Mouse (Mus musculus): ENCODE data around the gene Pck2.

Gene Pck2

DNA sequence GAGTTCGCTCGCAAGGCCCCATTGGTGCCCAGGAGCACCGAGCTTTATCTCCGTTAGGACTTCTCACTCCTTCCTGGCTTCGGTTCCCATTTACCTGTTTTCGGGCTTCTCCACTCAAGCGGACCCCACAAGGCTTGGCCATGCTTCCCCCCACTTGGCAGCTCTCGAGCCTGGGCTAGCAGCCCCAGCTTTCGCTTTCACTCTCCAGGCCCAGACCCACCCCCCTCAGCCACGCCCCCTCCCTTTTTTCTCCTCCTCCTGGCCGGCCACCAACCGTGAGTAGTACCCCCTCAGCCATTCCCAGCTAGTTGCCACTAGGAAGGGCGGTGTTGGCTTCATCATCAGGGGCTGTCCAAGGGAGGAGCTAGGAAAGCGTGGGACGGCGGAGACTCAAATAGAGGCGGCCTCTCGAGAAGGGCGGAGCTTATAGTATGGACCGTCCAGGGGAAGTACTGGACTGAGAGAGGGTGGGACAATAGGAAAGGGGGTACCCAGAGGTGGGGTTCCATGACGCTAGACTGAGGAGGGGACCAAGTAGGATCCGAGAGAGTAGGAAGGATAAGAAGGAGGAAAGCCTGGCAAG, 50.8 kb downstream of the Pck2 start, which contains the start of gene Psme2:
Psme2 (minus strand) TSS at position 366 of the 583 bp plus-strand sequence.
- in situ Hi-C loops (cut with MboI; ENCODE audit: unreplicated experiment in 2 of 2): no loop called here

DNA sequence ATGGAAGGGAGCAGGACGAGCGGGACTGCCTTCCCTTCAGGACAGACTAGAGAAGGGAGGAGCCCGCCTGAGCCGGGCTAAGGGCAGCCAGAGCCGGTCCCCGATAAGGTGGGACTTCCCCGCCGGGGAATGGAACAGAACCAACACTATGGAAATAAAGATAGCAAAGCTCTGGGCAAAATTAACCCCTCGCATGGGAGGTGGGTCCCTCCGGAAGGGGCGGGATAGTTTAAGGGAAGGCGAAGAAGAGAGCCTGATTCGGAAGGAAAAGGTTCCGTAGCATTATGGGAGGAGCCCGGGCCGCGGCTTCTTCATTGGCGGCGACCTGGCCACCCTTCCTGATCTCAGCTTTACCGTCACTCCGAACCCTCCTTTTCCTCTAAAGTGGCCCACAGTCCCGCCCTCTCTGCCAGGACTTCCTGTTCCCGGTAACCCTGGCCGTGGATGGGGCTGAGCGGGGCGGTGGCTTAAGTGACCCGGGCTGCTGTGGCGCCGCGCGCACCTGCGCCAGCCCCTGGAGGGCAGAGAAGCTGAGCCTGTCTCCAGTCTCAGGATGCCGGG, 51.3 kb downstream of the Pck2 start, which contains the start of gene Rnf31:
Rnf31 (plus strand) TSS at position 378 of the 561 bp plus-strand sequence.
- in situ Hi-C loops (cut with MboI; ENCODE audit: unreplicated experiment in 2 of 2): no loop called here

DNA sequence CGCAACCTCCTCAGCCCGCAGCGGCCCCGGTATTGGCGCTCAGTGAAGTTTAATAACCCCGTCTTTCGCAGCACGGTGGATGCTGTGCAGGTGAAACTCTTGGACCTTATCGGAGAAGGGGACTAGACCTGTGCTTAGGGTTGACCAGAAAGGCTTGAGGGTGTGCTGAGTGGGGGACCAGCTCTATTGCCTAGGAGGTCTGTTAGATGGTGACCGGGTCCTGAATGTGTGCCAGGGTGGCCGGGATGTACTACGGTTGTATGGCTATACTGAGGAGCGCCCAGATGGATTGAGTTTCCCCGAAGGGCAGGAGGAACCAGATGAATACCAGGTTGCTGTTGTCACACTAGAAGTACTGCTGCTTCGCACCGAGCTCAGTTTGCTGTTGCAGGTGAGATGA, 52.2 kb downstream of the Pck2 start:
- in situ Hi-C loops (cut with MboI; ENCODE audit: unreplicated experiment in 2 of 2): no loop called here

DNA sequence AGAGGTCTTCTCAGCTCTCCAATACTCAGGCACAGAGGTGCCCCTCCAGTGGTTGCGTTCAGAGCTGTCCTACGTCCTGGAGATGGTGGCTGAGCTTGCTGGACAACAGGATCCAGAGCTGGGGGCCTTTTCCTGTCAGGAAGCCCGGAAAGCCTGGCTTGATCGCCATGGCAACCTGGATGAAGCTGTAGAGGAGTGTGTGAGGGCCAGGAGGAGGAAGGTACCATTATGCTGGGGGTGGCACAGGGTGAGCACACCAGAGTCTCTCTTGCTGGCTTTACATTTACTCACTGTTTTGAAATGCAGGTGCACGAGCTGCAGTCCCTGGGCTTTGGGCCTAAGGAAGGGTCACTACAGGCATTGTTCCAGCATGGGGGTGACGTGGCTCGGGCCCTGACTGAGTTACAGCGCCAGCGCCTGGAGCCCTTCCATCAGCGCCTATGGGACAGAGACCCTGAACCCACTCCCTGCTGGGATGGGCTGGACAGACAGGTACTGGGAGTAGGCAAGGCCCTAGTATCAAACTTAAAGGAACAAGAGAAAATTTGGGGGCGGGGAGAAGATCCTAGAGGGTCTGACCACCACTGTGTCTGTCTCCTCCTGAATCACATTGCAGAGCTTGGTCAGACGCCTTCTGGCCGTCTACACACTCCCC, 56.1 kb downstream of the Pck2 start:
- in situ Hi-C loops (cut with MboI; ENCODE audit: unreplicated experiment in 2 of 2): no loop called here

DNA sequence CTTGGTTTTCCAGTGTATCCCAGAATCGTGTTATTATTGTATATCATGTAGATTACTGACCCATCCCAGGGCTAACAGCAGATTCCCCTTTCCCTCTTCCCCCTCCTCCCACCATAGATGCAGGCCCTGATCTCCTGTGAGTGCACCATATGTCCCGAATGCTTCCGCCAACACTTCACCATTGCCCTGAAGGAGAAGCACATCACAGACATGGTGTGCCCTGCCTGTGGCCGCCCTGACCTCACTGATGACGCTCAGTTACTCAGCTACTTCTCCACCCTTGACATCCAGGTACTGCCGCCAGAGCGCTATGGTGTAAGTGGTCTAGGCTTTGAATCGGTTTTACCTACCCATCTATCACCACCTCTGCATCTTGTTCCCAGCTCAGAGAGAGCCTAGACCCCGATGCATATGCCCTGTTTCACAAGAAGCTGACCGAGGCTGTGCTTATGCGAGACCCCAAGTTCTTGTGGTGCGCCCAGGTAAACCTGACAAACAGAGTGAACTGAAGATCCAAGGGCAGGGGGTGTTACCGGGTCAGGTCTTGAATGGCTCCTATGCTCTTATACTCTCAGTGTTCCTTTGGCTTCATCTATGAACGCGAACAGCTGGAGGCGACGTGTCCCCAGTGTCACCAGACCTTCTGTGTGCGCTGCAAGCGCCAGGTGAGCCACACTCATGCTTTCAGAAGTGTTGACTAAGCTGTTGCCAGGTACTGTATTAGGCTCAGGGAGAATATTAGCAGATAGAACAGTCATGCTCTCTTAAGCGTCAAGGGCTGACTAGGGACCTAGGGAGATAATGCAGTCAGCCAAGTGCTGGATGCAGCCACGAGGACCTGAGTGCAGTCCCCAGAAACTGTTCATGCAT, 58.7 kb downstream of the Pck2 start:
- in situ Hi-C loops (cut with MboI; ENCODE audit: unreplicated experiment in 2 of 2): no loop called here
